Mouse (Mus musculus) cortical plate, adult 2 months (tissue): ENCODE measurements around the gene Ece1.

ENCODE experiments used
- CTCF ChIP-seq: fragments of 200-500 bp; IDR thresholded peaks from 2 replicates; pipeline ENCODE4 v1.5.1; 2011; ENCODE audit warnings: mild to moderate bottlenecking, control low read depth, low read length; ENCODE audit not compliant: insufficient read depth; ENCODE audit errors: extremely low read depth
- POLR2A ChIP-seq: fragments of 200-500 bp; IDR thresholded peaks from 2 replicates; pipeline ENCODE4 v1.6.1; 2011; ENCODE audit warnings: mild to moderate bottlenecking, low read length, control low read depth; ENCODE audit not compliant: insufficient read depth; ENCODE audit errors: extremely low read depth

DNA sequence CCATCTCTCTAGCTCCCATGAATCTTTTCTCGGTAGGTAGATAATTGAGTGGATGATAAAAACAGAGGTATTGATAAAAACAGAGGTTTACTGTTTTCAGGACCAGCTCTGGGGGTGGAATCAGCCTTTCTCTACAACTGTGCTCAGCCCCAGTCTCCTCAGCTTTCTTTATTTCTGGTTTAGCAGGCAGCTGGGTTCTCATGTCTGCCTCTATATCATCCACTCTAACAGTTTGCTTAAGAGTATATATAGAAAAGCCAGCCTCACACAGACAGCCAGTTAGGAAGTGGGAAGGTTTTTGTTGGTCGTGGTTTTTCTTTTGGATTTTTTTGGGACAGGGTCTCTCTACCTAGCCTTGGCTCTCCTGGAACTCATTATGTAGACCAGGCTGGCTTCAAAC lies 92.1 kb downstream of the Ece1 start:
- TF ChIP-seq CTCF (no peak), POLR2A (no peak)
